Mouse (Mus musculus) urinary bladder, postnatal 0 days (tissue): ENCODE results near the gene Sfta2. TPM values are rescaled to one million over a fixed set of nuclear protein-coding genes. Genes with fewer than 3 reads are reported as not detected.

Experiments used
- polyA plus RNA-seq: library from polyadenylated mRNA; unstranded; fragments of >200 nt; fragmentation: Nextera tagmentation; extraction: Ambion mirVana; gene quantifications from 2 replicates; pipeline ENCODE4 v1.2.1, GENCODE M21; 2015

Gene Sfta2
- polyA plus RNA-seq, result 0.59 and 0.83 TPM in 2 replicates

GRCm38 (mm10) chr17:35601249-35601648 is at the start of gene Sfta2:
Gene Sfta2 (plus strand): TSS chr17:35601549.

GRCm38 (mm10) chr17:35551881-35552414 is 49.4 kb upstream of the Sfta2 start, which contains the start of gene Cdsn:
Gene Cdsn (plus strand): TSS chr17:35552128.

GRCm38 (mm10) chr17:35567150-35567549 is 34.2 kb upstream of the Sfta2 start, which contains the start of gene 2300002M23Rik:
Gene 2300002M23Rik (plus strand): TSS chr17:35567450.

GRCm38 (mm10) chr17:35626537-35626936 is 25.2 kb downstream of the Sfta2 start, which contains the start of gene Gm9573:
Gene Gm9573 (minus strand): TSS chr17:35626637.

GRCm38 (mm10) chr17:35643609-35644236 is 42.4 kb downstream of the Sfta2 start, which contains the start of gene Mucl3:
Gene Mucl3 (minus strand): TSS chr17:35643695.

GRCm38 (mm10) chr17:35667334-35668065 is 66.2 kb downstream of the Sfta2 start, which contains the start of gene Vars2:
Gene Vars2 (minus strand): TSS chr17:35667592.

GRCm38 (mm10) chr17:35673416-35674035 is 72.2 kb downstream of the Sfta2 start, which contains the start of gene Gtf2h4:
Gene Gtf2h4 (minus strand): TSS chr17:35673739.

Other genes starting within 250 kb of the Sfta2 start
- gene H2-Q4, start 221.9 kb upstream of the Sfta2 start, polyA plus RNA-seq, result 3.3 and 3.8 TPM in 2 replicates
- 0.25 and 0.59 TPM in 2 replicates for gene H2-Q6, start 176.7 kb upstream of the Sfta2 start, polyA plus RNA-seq
- 1.6 and 2.2 TPM in 2 replicates for gene H2-Q7, start 162.4 kb upstream of the Sfta2 start, polyA plus RNA-seq
- 1.1 and 1.3 TPM in 2 replicates for gene H2-Q10, start 131.5 kb upstream of the Sfta2 start, polyA plus RNA-seq
- gene Pou5f1, start 95.5 kb upstream of the Sfta2 start, polyA plus RNA-seq, result not detected in 2 replicates
- gene Tcf19, start 84.7 kb upstream of the Sfta2 start, polyA plus RNA-seq, result 23.9 and 33.5 TPM in 2 replicates
- 7.9 and 9.8 TPM in 2 replicates for gene Cchcr1, start 84.4 kb upstream of the Sfta2 start, polyA plus RNA-seq
- 0.16 TPM in 1 of 2 replicates, not detected in the other for gene Psors1c2, start 68.3 kb upstream of the Sfta2 start, polyA plus RNA-seq
- gene Cdsn, start 49.4 kb upstream of the Sfta2 start, polyA plus RNA-seq, result 0.11 and 0.21 TPM in 2 replicates
- gene 2300002M23Rik, start 34.1 kb upstream of the Sfta2 start, polyA plus RNA-seq, result not detected in 2 replicates
- not detected in 2 replicates for gene Gm9573, start 25.1 kb downstream of the Sfta2 start, polyA plus RNA-seq
- gene Mucl3, start 42.1 kb downstream of the Sfta2 start, polyA plus RNA-seq, result 0.17 and 0.31 TPM in 2 replicates
- gene Vars2, start 66.0 kb downstream of the Sfta2 start, polyA plus RNA-seq, result 9.0 and 10.0 TPM in 2 replicates
- gene Gtf2h4, start 72.2 kb downstream of the Sfta2 start, polyA plus RNA-seq, result 19.8 and 20.5 TPM in 2 replicates
- gene Ddr1, start 103.1 kb downstream of the Sfta2 start, polyA plus RNA-seq, result 37.2 and 44.1 TPM in 2 replicates
- gene Ier3, start 220.1 kb downstream of the Sfta2 start, polyA plus RNA-seq, result 165 and 168 TPM in 2 replicates
- 123 and 125 TPM in 2 replicates for gene Flot1, start 221.7 kb downstream of the Sfta2 start, polyA plus RNA-seq
- 388 and 491 TPM in 2 replicates for gene Tubb5, start 236.8 kb downstream of the Sfta2 start, polyA plus RNA-seq
- gene Mdc1, start 240.0 kb downstream of the Sfta2 start, polyA plus RNA-seq, result 2.9 and 3.6 TPM in 2 replicates